Mouse (Mus musculus): ENCODE results near the gene Msl1.
"Not testable (repeated sequence)": the region's sequence is repeated elsewhere in the genome, so short reads cannot be mapped to it uniquely, and the experiment has no call there.

Gene Msl1

GRCm38 (mm10) chr11:98795714-98796514 is 598 bp downstream of the Msl1 start:
- DNase-seq (ENCODE audit: low spot score in 2 of 2), result no peak

DNA sequence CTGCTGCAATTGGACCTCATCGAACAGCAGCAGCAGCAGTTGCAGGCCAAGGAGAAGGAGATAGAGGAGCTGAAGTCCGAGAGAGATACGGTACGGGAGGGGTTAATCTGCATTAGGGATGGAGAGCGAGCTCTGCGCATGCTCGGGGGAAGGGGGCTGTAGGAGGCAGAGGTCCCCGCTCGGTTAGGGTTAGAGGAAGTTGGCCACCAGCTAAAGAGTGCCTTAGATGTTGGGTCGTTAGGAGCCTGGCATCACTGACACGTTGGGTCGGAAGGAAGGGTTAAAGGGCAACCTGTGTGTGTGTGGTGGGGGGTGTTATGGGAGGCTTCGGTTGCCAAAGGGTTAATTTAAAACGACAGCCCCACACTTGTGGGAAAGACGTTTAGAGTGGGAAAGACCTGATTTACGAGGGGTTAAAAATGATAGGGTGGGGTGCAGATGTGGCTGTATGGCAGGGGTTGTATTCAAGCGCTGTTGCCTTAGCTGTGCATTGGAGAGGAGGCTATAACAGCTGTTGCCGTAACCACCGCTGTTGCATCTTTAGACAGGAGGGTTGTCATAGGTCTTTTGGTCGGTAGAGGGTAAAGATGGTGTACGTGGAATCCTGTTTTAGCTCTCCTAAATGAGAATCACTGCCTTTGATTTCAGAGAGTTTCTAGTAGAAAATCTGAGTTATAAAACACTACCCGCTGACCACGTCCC is 1.4 kb downstream of the Msl1 start:
- DNase-seq (ENCODE audit: low spot score in 2 of 2), result peak; percentile 77 to 81

GRCm38 (mm10) chr11:98797306-98797705 is 2.0 kb downstream of the Msl1 start:
- DNase-seq (ENCODE audit: low spot score in 2 of 2), result no peak

GRCm38 (mm10) chr11:98797909-98798308 is 2.6 kb downstream of the Msl1 start:
- DNase-seq (ENCODE audit: low spot score in 2 of 2), result no peak

- no peak for DNase-seq (ENCODE audit: low spot score in 2 of 2)
Observed at GRCm38 (mm10) chr11:98804605-98805004, 9.3 kb downstream of the Msl1 start, which contains the start of gene Casc3. Gene Casc3, plus strand, starts transcription at chr11:98804905.

- DNase-seq (ENCODE audit: low spot score in 2 of 2), result no peak
Observed at GRCm38 (mm10) chr11:98808417-98808816, 13.1 kb downstream of the Msl1 start.

DNA sequence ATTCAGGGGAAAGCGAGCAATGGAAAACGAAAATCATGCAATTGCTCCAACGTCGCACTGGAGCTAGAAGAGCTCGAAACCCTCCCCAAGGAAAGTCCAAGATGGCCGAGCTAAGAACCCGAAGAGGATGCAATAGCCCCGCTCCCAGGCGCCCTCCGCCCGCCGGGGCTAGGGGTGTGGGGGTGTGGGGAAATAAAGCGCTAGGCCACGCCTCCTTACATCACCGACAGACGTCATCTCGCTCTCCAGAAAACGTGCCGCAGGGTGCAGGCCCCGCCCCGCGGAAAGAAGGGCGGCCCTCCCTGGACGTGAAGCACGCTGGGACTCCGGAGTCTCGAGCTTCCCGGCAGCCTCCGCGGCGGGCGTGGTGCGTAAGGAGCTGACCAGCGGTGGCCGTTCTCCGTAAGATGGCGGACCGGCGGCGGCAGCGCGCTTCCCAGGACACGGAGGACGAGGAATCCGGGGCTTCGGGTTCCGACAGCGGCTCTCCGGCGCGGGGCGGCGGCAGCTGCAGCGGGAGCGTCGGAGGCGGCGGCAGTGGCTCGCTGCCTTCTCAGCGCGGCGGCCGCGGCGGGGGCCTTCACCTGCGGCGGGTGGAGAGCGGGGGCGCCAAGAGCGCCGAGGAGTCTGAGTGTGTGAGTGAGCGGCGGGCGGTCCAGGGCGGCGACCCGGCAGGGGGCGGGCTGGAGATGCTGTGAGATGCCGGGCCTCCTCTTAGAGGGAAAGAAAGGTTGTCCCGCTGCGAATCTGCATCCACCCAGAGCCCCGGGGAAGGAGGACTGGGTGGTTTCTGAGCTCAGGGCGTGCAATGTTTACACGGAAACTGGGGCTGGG is 14.4 kb downstream of the Msl1 start:
- DNase-seq (ENCODE audit: low spot score in 2 of 2), result peak; percentile 99

GRCm38 (mm10) chr11:98810686-98811085 is 15.4 kb downstream of the Msl1 start:
- no peak for DNase-seq (ENCODE audit: low spot score in 2 of 2)

DNA sequence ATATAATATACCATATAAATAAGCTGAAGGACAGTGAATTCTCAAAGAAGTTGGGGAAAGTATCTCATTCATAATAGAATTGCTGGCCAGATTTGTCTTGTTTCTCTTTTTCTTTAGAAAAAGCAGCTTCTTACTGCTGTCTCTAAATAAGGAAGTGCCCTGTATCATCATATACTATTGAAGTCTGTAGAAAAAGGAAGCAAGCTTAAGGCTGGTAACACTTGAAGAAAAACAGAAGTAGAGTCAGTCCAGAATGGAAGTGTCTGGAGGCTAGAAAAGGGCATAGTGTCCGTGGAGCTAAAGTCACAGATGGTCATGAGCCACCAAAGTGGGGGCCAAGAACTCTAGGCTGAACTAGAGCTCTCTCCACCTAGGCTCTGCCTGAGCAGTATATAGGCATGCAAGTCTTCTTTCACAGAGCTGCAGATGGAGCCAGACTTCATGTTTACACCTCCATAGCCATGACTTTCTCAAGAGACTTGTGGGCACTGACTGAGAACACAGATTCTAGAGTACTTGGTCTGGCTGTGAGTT is 21.5 kb downstream of the Msl1 start:
- DNase-seq (ENCODE audit: low spot score in 2 of 2), result no peak

DNA sequence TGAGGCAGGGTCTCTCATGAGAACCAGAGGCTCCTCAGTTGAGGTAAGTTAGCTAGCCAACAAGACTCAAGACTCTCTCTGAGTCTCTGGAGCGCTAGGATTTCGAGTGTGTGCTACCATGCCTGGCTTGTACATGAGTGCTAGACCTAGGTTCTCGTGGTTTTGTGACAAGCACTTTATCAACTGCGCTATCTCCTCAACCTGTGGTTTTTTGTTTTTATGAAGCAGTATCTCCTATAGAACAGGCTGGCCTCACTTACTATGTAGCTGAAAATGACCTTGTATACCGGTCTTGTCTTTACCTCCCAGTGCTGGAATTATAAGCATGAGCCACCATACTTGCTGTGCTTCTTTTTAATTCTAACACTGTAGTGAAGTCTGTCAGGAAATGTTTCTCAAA is 25.7 kb downstream of the Msl1 start:
- no peak for DNase-seq (ENCODE audit: low spot score in 2 of 2)

GRCm38 (mm10) chr11:98826071-98826470 is 30.8 kb downstream of the Msl1 start:
- not testable (repeated sequence) for DNase-seq (ENCODE audit: low spot score in 2 of 2)

GRCm38 (mm10) chr11:98827877-98828276 is 32.6 kb downstream of the Msl1 start:
- DNase-seq (ENCODE audit: low spot score in 2 of 2), result no peak

DNA sequence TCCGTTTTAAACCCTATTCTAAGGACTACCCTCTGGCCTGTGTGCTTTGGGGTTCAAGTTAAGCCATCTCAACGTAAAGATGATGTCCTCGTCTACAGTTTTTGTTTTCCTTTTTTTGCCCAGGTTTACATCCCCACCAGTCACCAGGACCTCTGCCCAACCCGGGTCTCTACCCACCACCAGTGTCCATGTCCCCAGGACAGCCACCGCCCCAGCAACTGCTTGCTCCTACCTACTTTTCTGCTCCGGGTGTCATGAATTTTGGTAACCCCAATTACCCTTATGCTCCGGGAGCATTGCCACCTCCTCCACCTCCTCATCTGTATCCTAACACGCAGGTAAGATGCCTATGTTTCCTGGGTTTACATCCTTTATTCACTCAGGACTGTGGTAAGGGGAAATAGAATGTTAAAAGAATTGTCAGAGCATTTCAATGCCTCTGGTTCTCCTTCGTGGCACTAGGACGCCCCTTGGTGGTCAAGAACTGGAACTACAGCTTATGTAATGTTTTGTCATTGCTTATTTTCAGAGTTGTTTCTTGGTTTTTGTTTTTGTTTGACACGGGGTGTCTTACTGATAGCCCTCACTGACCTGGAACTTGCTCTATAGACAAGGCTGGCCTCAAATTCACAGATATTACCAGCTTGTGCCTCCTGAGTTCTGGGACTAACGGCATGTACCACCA is 33.9 kb downstream of the Msl1 start:
- DNase-seq (ENCODE audit: low spot score in 2 of 2), result no peak

DNA sequence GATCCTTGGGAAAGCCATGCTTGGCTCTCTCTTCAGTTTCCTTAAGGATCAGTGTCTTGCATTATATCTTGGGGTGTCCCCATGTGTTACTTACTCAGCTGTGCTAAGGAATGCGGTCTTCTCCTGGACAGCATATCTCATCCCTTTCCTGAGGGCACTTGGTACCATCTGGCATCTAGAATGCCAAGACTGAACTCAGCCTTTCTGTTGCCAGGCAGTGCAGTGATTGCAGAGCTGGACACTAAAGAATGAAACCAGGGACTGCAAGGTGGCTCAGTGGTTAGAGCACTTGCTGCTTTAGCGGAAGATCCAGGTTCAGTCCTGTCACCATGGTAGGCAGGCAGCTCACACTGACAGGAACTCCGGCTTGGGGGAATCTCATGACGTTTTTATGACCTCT is 34.6 kb downstream of the Msl1 start:
- no peak for DNase-seq (ENCODE audit: low spot score in 2 of 2)

DNA sequence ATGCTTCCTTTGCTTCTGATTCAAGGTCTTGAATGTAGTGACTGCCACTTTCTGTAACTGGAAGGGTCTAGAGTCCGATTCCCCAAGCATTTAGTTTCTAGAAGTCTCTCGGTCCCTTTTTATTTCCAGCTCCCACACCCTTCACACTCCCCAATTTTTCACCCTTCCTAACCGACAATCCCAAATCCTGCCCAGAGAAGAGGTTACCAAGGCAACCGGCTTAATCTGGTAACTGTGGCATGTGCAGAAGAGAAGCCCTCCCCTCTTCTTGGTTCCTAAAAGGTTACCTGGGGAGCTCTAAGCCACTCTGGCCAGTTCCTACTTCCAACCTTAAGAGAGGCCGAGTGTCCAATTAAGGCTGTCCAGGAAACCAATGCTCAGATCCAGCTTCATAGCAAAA is 40.0 kb downstream of the Msl1 start:
- DNase-seq (ENCODE audit: low spot score in 2 of 2), result peak in 1 of 2 experiments; percentile 19

- DNase-seq (ENCODE audit: low spot score in 2 of 2), result peak in 1 of 2 experiments; percentile 21
Observed at GRCm38 (mm10) chr11:98835725-98836124, 40.4 kb downstream of the Msl1 start.

DNA sequence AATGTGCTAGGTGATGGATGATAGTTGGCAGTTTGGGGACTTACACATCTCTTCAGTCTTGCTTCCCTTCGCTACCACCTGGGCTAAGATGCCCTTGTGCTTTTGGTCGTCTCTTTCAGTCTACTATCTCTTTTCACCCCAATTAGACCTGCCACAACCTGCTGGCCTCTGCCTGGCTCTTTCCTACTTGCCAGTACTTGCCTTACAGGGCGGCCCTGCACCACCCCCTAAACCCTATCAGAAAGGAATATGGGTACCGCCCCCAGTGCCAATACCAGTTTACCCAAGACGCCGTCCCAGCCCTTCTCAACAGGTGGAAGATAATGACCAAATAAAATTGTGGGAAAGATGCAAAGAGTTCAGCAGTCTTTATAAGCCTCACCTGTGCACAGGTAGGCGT is 40.8 kb downstream of the Msl1 start:
- DNase-seq (ENCODE audit: low spot score in 2 of 2), result no peak

- peak; percentile 76 to 83 for DNase-seq (ENCODE audit: low spot score in 2 of 2)
Observed at GRCm38 (mm10) chr11:98836651-98837141, 41.4 kb downstream of the Msl1 start, which contains the start of gene Rapgefl1. Gene Rapgefl1, plus strand, starts transcription at chr11:98836785.

- DNase-seq (ENCODE audit: low spot score in 2 of 2), result peak in 1 of 2 experiments; percentile 33
Observed at GRCm38 (mm10) chr11:98837231-98837704, 42.0 kb downstream of the Msl1 start.

DNA sequence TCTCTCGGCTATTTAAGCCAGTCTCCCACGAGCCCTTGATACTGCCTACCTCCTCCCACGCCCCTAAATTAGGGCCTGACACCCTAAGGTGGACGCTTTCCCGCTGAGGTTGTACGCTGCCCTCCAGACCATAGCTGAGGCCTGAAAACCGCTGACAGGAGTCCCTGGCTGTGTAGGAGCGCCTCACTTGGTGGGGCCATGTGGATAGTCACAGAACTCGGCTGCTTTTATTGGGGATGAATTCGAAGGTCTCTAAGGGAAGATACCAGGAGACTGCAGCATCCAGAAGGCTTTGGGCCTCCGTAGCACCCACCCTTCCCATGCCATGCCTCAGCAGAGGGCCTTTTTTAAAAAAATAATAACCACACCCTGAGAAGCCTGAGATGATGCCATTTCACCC is 42.6 kb downstream of the Msl1 start:
- peak in 1 of 2 experiments; percentile 46 for DNase-seq (ENCODE audit: low spot score in 2 of 2)

GRCm38 (mm10) chr11:98838512-98838911 is 43.2 kb downstream of the Msl1 start:
- peak; percentile 74 to 80 for DNase-seq (ENCODE audit: low spot score in 2 of 2)
